Mouse (Mus musculus): ENCODE measurements around the gene Map7d2. TPM values are rescaled to one million over a fixed set of nuclear protein-coding genes. Genes with fewer than 3 reads are reported as not detected.
A peak's percentile ranks its signal among the peaks of the same experiment; 100 is the strongest.

Map7d2 gene
- total and polyA plus RNA-seq, 3 experiments: 0.10 TPM; not detected in 2

DNA sequence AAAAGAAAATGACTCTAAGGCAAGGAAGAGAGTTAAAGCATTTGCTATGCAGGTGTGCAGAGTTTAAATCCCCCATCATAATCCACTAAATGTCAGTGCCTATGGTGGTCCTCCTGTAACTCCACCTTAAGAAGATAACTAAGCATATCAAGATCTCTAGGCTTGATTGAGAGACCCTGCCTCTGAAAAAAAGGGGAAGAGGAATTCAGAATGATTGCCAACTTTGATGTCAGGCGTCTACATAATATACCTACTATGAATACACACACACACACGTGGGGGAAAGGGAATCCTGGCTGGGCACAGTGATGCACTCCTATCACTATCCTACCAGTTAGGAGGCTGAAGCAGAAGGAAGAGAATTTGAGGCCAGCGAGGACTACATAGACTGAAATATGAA, 23.1 kb upstream of the Map7d2 start:
- Histone ChIP-seq H3K79me2 (ENCODE audit: control insufficient read depth, insufficient read depth, low read length, poor library complexity) (no peaks in the 10 kb centered on the region), H3K9me3 (replicated peaks; ENCODE audit: insufficient read depth, low read length) (no peaks in the 10 kb centered on the region), H3K36me3 (ENCODE audit: control insufficient read depth in 1 of 2, insufficient read depth in 2 of 2, low read length in 2 of 2) (peaks cover 3 to 10% of the 10 kb centered on the region in 2 experiments), H3K27me3 (ENCODE audit: control insufficient read depth in 1 of 2, insufficient read depth in 2 of 2, low read length in 2 of 2) (no peaks in the 10 kb centered on the region), H3K4me1 (ENCODE audit: control insufficient read depth in 1 of 2, insufficient read depth in 2 of 2, low read length in 2 of 2) (peaks cover 5 to 7% of the 10 kb centered on the region in 2 experiments; a peak in 3 of 4 replicates), H3K4me3 (ENCODE audit: control insufficient read depth in 1 of 2, insufficient read depth in 1 of 2, low read depth in 2 of 2, low read length in 2 of 2) (no peak overlapping the region), H3K27ac (ENCODE audit: control insufficient read depth, low read depth, low read length) (no peak overlapping the region), H3K9ac (ENCODE audit: control insufficient read depth, low read depth, low read length, poor library complexity, severe bottlenecking) (no peak overlapping the region)
- TF ChIP-seq USF1 (IDR thresholded peaks at IDR 0.05; ENCODE audit: low read depth, low read length) (peak; percentile 39; the same call in 1 of the 2 replicates), POLR2AphosphoS2 (IDR thresholded peaks at IDR 0.05; ENCODE audit: low read length) (no peak; the same call in 1 of the 2 replicates), GATA1 (IDR thresholded peaks at IDR 0.05; ENCODE audit: low read depth, low read length) (peak; percentile 79), ETS1 (IDR thresholded peaks at IDR 0.05; ENCODE audit: low read depth, low read length) (0 out of 2 replicates have a peak, but pooled peaks have one; percentile 29), MXI1 (IDR thresholded peaks at IDR 0.05; ENCODE audit: low read depth, low read length) (0 out of 2 replicates have a peak, but pooled peaks have one; percentile 54), HCFC1 (IDR thresholded peaks at IDR 0.05; ENCODE audit: low read depth, low read length) (no peak), EP300 (IDR thresholded peaks at IDR 0.05; ENCODE audit: low read depth in 1 of 2, low read length in 2 of 2) (peak; percentile 45 to 74; a peak in 3 of 4 replicates), MAX (IDR thresholded peaks at IDR 0.05; ENCODE audit: low read length) (0 out of 2 replicates have a peak, but pooled peaks have one; percentile 30), ZMIZ1 (IDR thresholded peaks at IDR 0.05; ENCODE audit: low read depth, low read length) (no peak), SIN3A (IDR thresholded peaks at IDR 0.05; ENCODE audit: low read length) (peak; percentile 42; the same call in 1 of the 2 replicates), ZKSCAN1 (IDR thresholded peaks at IDR 0.05; ENCODE audit: low read depth, low read length) (0 out of 2 replicates have a peak, but pooled peaks have one; percentile 17), ZNF384 (IDR thresholded peaks at IDR 0.05; ENCODE audit: low read depth, low read length) (peak; percentile 44; the same call in 1 of the 2 replicates)
- DNase-seq (ENCODE audit: low read depth, low spot score): peak; percentile 60

DNA sequence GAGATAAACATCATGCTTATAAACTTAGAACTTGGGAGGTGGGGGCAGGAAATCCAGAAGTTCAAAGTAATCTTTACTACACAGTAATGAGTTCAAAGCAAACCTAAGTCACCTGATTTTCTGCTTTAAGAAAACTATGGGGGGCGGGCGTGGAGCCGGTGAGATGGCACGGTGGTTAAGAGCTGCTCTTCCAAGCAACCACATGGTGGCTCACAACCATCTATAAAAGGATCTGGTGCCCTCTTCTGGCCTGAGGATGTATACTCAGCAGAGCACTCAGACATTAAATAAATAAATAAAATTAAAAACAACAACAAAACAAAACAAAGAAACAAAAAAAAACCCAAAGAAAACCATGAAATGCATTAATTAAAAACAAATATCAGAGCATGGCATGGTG, 5.1 kb upstream of the Map7d2 start:
- Histone ChIP-seq H3K4me1 (ENCODE audit: control insufficient read depth in 1 of 2, insufficient read depth in 2 of 2, low read length in 2 of 2) (no peaks in the 10 kb centered on the region), H3K27ac (ENCODE audit: control insufficient read depth, low read depth, low read length) (no peak overlapping the region), H3K79me2 (ENCODE audit: control insufficient read depth, insufficient read depth, low read length, poor library complexity) (no peaks in the 10 kb centered on the region), H3K4me3 (ENCODE audit: control insufficient read depth in 1 of 2, insufficient read depth in 1 of 2, low read depth in 2 of 2, low read length in 2 of 2) (peak overlapping the region in 1 of 2 experiments; percentile 35; a peak in 2 of 4 replicates), H3K9ac (ENCODE audit: control insufficient read depth, low read depth, low read length, poor library complexity, severe bottlenecking) (peak overlapping the region; percentile 19; the same call in 1 of the 2 replicates), H3K36me3 (ENCODE audit: control insufficient read depth in 1 of 2, insufficient read depth in 2 of 2, low read length in 2 of 2) (peaks cover 0 to 2% of the 10 kb centered on the region in 2 experiments; a peak in 1 of 4 replicates), H3K9me3 (replicated peaks; ENCODE audit: insufficient read depth, low read length) (no peaks in the 10 kb centered on the region), H3K27me3 (ENCODE audit: control insufficient read depth in 1 of 2, insufficient read depth in 2 of 2, low read length in 2 of 2) (no peaks in the 10 kb centered on the region)
- DNase-seq (ENCODE audit: low read depth, low spot score): peak; percentile 83
- TF ChIP-seq NRF1 (IDR thresholded peaks at IDR 0.05; ENCODE audit: insufficient read depth, low read depth, low read length, poor library complexity, severe bottlenecking): no peak
- TF ChIP-seq SMC3 (IDR thresholded peaks at IDR 0.05; ENCODE audit: low read depth, low read length): peak; percentile 74
- TF ChIP-seq TBP (IDR thresholded peaks at IDR 0.05; ENCODE audit: low read depth, low read length): 0 out of 2 replicates have a peak, but pooled peaks have one; percentile 36
- no peak for TF ChIP-seq EP300 (IDR thresholded peaks at IDR 0.05; ENCODE audit: low read depth in 1 of 2, low read length in 2 of 2)
- TF ChIP-seq MAFK (IDR thresholded peaks at IDR 0.05; ENCODE audit: borderline replicate concordance, low read depth, low read length): no peak
- TF ChIP-seq USF2 (IDR thresholded peaks at IDR 0.05; ENCODE audit: borderline replicate concordance in 1 of 2, insufficient read depth in 1 of 2, low read depth in 1 of 2, low read length in 2 of 2): no peak
- TF ChIP-seq GABPA (IDR thresholded peaks at IDR 0.05; ENCODE audit: low read depth, low read length): no peak
- no peak for TF ChIP-seq POLR2AphosphoS2 (IDR thresholded peaks at IDR 0.05; ENCODE audit: low read length)
- TF ChIP-seq RAD21 (IDR thresholded peaks at IDR 0.05; ENCODE audit: low read depth, low read length): peak; percentile 84
- TF ChIP-seq ZC3H11A (IDR thresholded peaks at IDR 0.05; ENCODE audit: low read depth, low read length): peak; percentile 80
- TF ChIP-seq MAZ (IDR thresholded peaks at IDR 0.05; ENCODE audit: low read depth, low read length): peak; percentile 24; the same call in 1 of the 2 replicates
- 0 out of 2 replicates have a peak, but pooled peaks have one; percentile 2 for TF ChIP-seq GATA1 (IDR thresholded peaks at IDR 0.05; ENCODE audit: low read depth, low read length)
- no peak for TF ChIP-seq CHD2 (IDR thresholded peaks at IDR 0.05; ENCODE audit: low read length)
- TF ChIP-seq CHD1 (IDR thresholded peaks at IDR 0.05; ENCODE audit: low read depth, low read length): no peak
- no peak for TF ChIP-seq USF1 (IDR thresholded peaks at IDR 0.05; ENCODE audit: low read depth, low read length)
- TF ChIP-seq CTCF (IDR thresholded peaks at IDR 0.05 in 2 of 3, conservative IDR thresholded peaks at IDR 0.05 in 1 of 3; ENCODE audit: control insufficient read depth in 1 of 3, insufficient read depth in 1 of 3, low read depth in 2 of 3, low read length in 3 of 3, poor library complexity in 1 of 3, severe bottlenecking in 1 of 3): peak; percentile 42 to 98 (median 74)
- TF ChIP-seq MYC (IDR thresholded peaks at IDR 0.05; ENCODE audit: low read depth, low read length): peak; percentile 95

Data from MEL (cell line).